Mouse (Mus musculus): ENCODE measurements around the gene Pex11a. TPM values are rescaled to one million over a fixed set of nuclear protein-coding genes. Genes with fewer than 3 reads are reported as not detected.
A peak's percentile ranks its signal among the peaks of the same experiment; 100 is the strongest.

The Pex11a gene
- total RNA-seq, 2 experiments from 2014 or later = 1.7 TPM

GRCm38 (mm10) chr7:79740279-79740678 is 2.7 kb downstream of the Pex11a start:
- no peak for ATAC-seq (replicated peaks; ENCODE audit: poor library complexity)

- no peak for ATAC-seq (replicated peaks; ENCODE audit: poor library complexity)
Observed at GRCm38 (mm10) chr7:79738913-79739312, 4.0 kb downstream of the Pex11a start.

DNA sequence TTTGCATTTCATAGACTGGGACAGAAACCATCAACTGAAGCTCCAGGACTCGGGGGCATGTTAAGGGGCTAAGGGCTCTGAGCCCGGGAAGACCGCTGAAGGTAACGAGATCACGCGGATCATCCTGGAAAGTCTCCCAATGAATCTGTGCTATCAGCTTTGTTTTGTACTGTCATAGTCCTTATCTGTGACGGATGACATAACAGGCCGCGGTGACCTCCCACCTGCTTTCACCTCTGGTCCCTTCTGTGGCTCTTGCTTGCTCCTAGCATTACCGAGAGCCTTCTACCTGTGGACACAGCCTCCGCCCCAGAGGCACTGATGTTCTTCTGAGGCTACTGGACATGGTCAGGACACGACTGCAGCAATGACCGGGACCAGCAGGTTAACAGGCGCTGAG is 6.4 kb downstream of the Pex11a start:
- ATAC-seq (replicated peaks; ENCODE audit: poor library complexity) = no peak

- ATAC-seq (replicated peaks; ENCODE audit: poor library complexity) = no peak
Observed at GRCm38 (mm10) chr7:79734563-79734962, 8.4 kb downstream of the Pex11a start.

GRCm38 (mm10) chr7:79732622-79733021 is 10.3 kb downstream of the Pex11a start, which contains the start of gene Plin1:
TSS of gene Plin1 (minus strand) at chr7:79732903.
- peak; percentile 66 for ATAC-seq (replicated peaks; ENCODE audit: poor library complexity)

DNA sequence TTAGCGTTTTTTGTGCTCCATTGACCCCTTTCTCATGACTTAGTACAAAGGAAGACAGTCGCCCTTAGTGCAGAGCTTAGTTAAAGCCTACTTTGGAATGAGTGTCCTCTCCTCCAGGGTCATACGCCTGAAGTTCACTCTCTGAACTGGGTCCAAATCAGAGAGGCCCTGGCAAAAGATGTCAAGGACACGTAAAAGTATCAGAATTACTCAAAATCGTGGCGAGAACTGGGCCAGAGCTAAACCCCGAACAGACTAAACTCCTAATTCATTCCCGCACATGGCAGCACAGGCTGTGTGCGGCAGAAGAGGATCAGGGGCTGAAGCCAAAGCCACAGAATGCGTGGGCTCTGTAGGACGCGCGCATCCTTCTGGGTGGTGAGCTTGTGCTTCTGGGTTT is 11.5 kb downstream of the Pex11a start:
- no peak for ATAC-seq (replicated peaks; ENCODE audit: poor library complexity)

DNA sequence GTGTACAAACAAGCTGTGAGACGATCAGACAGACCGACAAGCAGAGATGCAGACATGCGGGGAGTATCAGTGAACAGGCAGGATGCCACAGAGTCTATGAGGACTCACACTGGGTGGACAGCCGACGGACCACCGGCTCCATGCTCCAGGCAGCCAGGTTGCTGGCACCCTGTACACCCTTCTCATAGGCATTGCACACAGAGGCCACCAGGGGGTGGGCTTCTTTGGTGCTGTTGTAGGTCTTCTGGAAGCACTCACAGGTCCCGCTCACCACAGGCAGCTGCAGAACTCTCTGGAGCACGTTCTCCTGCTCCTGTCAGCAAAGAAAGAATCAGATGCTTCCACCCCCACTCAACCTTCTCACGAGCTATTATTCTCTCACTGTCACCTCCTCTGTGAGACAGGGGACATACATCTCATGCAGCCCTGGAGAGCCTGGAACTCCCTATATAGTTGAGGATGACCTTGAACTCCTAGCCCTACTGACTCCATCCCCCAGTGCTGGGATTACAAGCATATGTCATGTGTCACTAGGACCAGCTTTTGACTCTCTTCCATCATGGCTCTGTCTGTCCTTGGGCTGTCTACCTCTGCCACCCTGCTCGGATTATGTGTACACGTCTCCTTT is 13.1 kb downstream of the Pex11a start:
- ATAC-seq (replicated peaks; ENCODE audit: poor library complexity) = peak; percentile 42

GRCm38 (mm10) chr7:79729169-79729568 is 13.8 kb downstream of the Pex11a start:
- peak; percentile 71 for ATAC-seq (replicated peaks; ENCODE audit: poor library complexity)

- peak; percentile 71 for ATAC-seq (replicated peaks; ENCODE audit: poor library complexity)
Observed at GRCm38 (mm10) chr7:79728219-79728618, 14.7 kb downstream of the Pex11a start.

- peak; percentile 73 for ATAC-seq (replicated peaks; ENCODE audit: poor library complexity)
Observed at GRCm38 (mm10) chr7:79727091-79727490, 15.8 kb downstream of the Pex11a start.

GRCm38 (mm10) chr7:79721386-79721977 is 21.4 kb downstream of the Pex11a start:
- ATAC-seq (replicated peaks; ENCODE audit: poor library complexity) = peak; percentile 71

DNA sequence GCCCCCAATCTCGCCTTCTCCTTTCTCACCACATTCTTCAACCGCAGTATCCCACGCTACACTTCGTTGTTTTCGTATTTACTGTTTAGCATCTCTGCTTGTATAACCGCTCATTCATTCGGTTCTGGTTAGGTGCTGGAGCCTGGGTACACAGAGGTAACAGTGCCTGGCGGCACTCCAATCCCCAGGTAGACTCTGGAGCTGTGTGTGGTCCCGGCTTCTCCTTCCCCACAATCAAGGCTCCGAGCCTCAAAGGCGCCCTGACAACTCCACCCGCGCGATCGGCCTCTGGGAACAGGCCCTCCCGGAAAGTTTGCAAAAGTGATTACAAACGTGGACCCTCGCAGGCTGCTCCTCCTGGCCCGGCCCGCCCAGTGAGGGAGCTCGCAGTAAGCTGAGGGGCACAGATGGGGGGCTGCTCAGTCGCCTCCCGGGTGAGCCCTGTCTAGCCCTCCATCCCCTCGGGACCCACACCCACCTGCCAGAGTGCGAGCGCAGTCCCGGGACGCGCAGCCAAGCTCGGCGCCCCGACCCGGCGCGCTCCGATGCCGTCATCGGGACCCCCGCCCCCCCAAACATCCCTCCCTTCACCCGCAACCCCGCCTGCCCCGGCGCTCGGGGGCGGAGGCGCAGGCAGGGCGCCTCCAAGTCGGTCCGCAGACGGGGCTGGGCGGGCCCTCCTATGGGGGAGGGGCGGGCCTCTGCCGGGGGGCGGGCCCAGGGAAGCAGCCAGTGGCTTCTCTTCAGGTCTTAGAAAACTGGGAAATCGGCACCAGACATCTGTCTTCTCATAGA is 27.5 kb downstream of the Pex11a start, which contains the start of gene Kif7:
Gene Kif7, minus strand, starts transcription at position 534 of the 795 bp plus-strand sequence.
- ATAC-seq (replicated peaks; ENCODE audit: poor library complexity) = peak; percentile 84

GRCm38 (mm10) chr7:79710831-79711230 is 32.1 kb downstream of the Pex11a start:
- ATAC-seq (replicated peaks; ENCODE audit: poor library complexity) = no peak

GRCm38 (mm10) chr7:79710130-79710607 is 32.8 kb downstream of the Pex11a start:
- peak; percentile 67 for ATAC-seq (replicated peaks; ENCODE audit: poor library complexity)

GRCm38 (mm10) chr7:79705210-79705609 is 37.7 kb downstream of the Pex11a start:
- ATAC-seq (replicated peaks; ENCODE audit: poor library complexity) = no peak

DNA sequence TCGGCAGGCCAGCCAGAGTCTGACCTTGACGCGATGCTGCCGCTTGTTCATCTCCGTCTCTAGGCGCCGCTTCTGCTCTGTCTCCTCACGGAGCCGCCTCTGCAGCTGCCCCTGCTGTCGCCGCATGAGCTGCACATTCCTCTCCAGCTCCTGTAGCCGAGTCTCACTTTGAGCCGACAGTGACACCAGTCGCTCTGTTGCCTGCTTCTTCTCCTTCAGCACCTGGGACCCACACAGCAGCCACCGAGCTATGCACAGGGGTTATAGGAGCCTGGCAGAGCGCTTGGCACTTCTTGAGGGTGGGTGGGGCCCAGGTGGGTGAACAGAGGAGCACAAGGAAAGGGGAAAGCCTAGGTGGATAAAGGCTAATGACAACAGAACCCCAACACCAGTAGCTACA is 40.2 kb downstream of the Pex11a start:
- ATAC-seq (replicated peaks; ENCODE audit: poor library complexity) = no peak

- ATAC-seq (replicated peaks; ENCODE audit: poor library complexity) = no peak
Observed at GRCm38 (mm10) chr7:79696495-79696894, 46.4 kb downstream of the Pex11a start.

Other genes with a start within 250 kb of the Pex11a start
- 0.29 and 1.9 TPM in 2 replicates for gene Rhcg, start 125.5 kb downstream of the Pex11a start, total RNA-seq (2015)
- gene Rhcg, start 125.5 kb downstream of the Pex11a start, total RNA-seq (2017) = 0.17 and 2.0 TPM in 2 replicates
- gene Ticrr, start 82.9 kb downstream of the Pex11a start, total RNA-seq (2015) = 32.2 and 41.3 TPM in 2 replicates
- 16.9 and 19.4 TPM in 2 replicates for gene Ticrr, start 82.9 kb downstream of the Pex11a start, total RNA-seq (2017)
- gene Kif7, start 27.4 kb downstream of the Pex11a start, total RNA-seq (2015) = 0.30 and 0.49 TPM in 2 replicates
- gene Kif7, start 27.4 kb downstream of the Pex11a start, total RNA-seq (2017) = 1.0 and 1.5 TPM in 2 replicates
- gene Plin1, start 10.2 kb downstream of the Pex11a start, total RNA-seq (2015) = not detected in 2 replicates
- not detected in 2 replicates for gene Plin1, start 10.2 kb downstream of the Pex11a start, total RNA-seq (2017)
- gene Wdr93, start within 50 bp of the Pex11a start, total RNA-seq (2015) = not detected in 2 replicates
- gene Wdr93, start within 50 bp of the Pex11a start, total RNA-seq (2017) = not detected in 2 replicates
- gene Mesp1, start 50.7 kb upstream of the Pex11a start, total RNA-seq (2015) = not detected in 2 replicates
- not detected in 2 replicates for gene Mesp1, start 50.7 kb upstream of the Pex11a start, total RNA-seq (2017)
- gene Mesp2, start 67.6 kb upstream of the Pex11a start, total RNA-seq (2015) = 0.10 TPM in 1 of 2 replicates, not detected in the other
- gene Mesp2, start 67.6 kb upstream of the Pex11a start, total RNA-seq (2017) = 0.27 TPM in 1 of 2 replicates, not detected in the other
- gene Anpep, start 117.9 kb upstream of the Pex11a start, total RNA-seq (2015) = 1.2 and 2.3 TPM in 2 replicates
- gene Anpep, start 117.9 kb upstream of the Pex11a start, total RNA-seq (2017) = not detected in 2 replicates
- gene Ap3s2, start 177.5 kb upstream of the Pex11a start, total RNA-seq (2015) = 15.7 and 25.3 TPM in 2 replicates
- gene Ap3s2, start 177.5 kb upstream of the Pex11a start, total RNA-seq (2017) = 6.9 and 8.2 TPM in 2 replicates
- 0.15 TPM in 1 of 2 replicates, not detected in the other for gene Arpin, start 192.2 kb upstream of the Pex11a start, total RNA-seq (2015)
- gene Arpin, start 192.2 kb upstream of the Pex11a start, total RNA-seq (2017) = 0.14 TPM in 1 of 2 replicates, not detected in the other

Data from megakaryocyte progenitor cell, adult 5-6 weeks (primary cell).